Mouse (Mus musculus) monocyte, adult 5-6 weeks (primary cell): ENCODE data around the gene Nfyc. TPM values are rescaled to one million over a fixed set of nuclear protein-coding genes. Genes with fewer than 3 reads are reported as not detected.

ENCODE experiments used
- ATAC-seq: fragments of 153-309, 156-312 bp; replicated peaks from 2 replicates; pipeline ENCODE4 v1.8.0; 2017; ENCODE audit warnings: mild to moderate bottlenecking; ENCODE audit not compliant: low TSS enrichment, insufficient number of reproducible peaks, severe bottlenecking, poor library complexity, low FRiP score
- total RNA-seq: library from RNA; stranded (forward); fragments of 200-1000, 200-491, 200-594 nt; gene quantifications from 3 replicates; pipeline ENCODE4 v1.2.3, GENCODE M21; 2017

Nfyc gene
- total RNA-seq, result 46.7 to 97.0 TPM (median 77.6 TPM) in 3 replicates

DNA sequence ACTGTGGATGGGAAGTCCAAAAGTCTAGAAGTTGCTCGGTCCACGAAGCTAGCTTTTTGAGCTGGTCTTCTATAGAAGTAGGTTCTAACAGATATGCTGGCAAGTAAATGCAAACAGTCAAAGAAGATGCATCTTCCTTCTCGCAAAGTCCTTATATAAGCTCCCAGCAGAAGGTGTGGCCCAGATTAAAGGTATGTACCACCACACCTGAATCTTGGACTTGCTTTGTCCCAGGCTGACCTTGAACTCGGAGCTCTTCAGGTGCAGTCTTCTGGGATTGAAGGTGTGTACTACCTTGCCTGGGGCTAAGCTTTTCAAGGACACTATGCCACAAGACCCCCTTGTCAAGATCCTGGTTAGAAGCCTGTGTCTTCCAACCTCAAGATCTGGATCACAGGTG, at the start of gene Nfyc:
Nfyc (minus strand) TSS at position 101 of the 400 bp plus-strand sequence.
- no peak for ATAC-seq

DNA sequence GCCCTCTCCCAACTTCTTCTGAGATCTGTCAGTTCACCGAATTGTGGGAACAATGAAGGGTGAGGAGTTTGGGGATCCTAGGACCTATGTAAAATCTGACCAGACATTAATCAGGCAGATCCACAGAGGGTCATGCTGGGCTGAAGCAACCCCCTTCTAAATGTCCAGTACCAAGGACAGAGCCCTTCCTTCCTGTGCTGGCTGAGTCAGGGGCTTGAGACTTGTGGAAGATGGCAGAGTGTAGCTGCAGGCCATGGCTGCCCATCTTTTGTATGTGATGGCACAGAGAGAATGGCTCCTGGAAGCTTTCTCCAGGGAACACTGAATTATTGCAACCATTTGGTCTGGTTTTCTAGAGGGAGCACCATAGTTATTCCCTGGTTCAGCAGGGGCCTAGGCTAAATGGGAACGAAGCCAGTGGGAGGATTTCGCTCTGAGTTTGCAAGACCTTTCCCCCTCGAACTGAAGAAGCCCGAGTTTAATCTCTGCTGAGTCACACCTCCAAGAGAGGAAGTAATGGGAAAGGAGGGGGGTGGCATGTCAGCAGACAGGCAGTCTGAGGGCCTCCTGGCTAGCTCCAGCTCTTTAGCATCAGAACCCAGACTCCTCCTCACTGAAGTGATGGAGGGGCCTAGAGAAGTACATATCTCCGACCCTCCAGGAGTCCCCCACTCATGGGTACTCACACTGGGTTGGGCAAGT, 49.5 kb upstream of the Nfyc start:
- ATAC-seq, result no peak; the same call in 1 of the 2 replicates

DNA sequence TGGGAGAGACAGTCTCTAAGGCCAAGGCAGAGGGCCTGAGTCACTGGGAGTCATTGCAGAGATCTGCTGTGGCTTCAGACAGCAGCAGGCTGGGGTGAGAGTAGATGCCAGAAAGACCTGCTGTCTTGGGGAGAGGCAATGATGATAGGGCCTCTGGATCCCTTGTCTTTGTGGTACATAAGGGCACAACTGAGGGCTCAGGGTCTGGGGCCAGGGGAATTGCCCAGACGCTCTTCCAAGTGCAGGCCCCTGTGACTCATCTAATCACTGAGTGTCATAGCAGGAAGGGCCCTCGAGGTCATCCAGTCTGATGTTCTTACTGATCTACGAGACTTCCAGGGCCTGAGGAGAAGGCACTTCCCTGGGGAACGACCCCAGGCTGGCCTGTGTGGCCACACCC, 48.0 kb upstream of the Nfyc start:
- ATAC-seq, result no peak

DNA sequence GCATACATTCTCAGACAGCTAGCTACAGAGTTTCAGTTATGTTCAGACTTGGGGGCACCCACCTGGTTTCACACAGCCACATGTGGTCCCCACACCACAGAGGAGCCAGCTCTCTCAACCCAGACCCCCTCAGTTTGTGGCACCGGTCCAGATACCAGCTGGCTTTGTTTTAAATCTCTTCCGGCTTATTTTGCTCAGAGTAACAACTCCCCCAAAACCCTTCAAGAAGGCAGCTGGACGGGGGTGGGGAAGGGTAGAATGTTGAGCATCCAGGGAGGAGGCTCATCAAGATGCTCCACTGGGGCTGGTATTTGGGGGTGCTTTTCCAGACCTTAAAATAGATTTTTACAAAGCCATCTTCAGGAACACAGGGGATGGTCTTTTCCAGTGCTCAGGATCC, 47.4 kb upstream of the Nfyc start:
- ATAC-seq, result no peak

DNA sequence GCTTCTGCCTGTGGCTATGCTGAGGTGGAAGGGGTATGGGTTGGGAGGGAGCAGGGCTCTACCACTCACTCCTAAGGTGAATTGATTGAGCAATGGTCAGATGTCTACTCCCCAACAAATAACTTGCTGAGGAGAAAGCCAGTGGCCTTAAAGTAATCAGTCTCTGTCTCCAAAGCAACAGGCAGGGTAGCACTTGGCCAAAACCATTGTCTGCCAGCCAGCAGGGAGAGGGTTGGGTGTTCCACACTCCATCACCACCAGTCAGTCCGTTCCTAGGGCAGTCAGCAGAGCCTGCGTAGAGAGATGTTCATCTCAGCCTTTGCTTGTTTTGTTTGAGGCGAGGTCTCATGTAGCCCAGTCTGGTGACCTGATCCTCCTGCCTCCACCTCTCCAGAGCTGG, 44.6 kb upstream of the Nfyc start:
- no peak for ATAC-seq

DNA sequence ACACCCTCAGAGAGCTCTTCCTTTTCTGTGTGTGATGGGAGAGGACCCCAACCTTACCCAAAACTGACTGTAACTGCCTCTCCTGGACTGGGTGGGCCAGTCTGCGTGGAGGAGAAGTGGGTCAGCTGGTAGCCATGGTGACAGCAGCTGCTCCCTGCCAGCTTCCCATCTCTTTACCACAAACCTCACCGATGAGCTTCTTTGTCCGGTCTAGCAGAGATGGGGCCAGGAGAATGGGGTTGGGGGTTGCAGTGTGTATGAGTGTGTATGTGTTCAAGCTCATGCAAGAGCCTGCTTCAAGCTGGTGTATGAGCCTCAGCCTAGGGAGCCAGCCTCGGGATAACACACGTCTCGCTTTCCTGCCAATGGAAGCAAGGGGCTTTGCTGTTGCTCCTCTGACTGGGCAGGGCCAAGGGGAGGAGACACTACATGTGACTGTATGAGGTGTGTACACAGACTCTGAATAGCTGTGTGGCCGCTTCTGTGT, 38.9 kb upstream of the Nfyc start:
- ATAC-seq, result no peak

DNA sequence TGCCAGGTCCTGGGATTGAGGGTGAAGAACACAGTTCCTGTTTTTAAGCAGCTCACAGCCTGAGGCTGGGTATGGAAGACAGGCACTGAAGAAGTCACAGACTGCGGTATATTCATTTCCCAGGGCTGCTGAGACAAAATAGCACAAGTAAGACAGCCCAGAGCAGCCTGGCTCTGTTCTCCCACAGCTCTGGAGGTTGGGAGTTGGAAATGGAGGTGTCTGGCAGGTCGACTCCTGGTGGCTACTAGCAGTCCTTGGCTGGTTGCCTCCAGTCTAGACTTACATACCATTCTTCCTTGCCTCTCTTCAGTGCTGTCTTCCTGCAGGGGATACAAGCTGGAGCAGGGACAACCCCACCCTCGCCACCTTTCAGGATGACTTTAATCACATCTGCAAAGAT, 37.6 kb upstream of the Nfyc start:
- ATAC-seq, result no peak

DNA sequence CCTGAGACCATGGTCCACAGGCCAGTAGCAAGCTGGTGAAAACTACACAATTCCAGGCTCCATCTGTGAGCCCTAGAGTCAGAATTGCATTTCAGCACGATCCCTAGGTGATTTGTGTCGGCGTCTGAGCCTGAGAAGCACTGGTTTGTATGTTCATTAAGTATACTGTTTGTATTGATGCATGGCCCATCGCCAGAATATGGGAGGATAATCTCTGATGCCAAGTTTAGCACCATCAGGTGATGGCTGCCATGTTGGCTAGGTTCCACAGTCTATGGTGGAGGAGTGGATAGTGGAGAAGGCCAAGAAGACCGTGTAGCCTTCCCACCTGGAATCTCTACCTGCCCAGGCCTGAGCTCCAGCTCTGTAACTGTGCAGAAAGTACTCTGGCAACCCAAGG, 36.9 kb upstream of the Nfyc start:
- ATAC-seq, result no peak

DNA sequence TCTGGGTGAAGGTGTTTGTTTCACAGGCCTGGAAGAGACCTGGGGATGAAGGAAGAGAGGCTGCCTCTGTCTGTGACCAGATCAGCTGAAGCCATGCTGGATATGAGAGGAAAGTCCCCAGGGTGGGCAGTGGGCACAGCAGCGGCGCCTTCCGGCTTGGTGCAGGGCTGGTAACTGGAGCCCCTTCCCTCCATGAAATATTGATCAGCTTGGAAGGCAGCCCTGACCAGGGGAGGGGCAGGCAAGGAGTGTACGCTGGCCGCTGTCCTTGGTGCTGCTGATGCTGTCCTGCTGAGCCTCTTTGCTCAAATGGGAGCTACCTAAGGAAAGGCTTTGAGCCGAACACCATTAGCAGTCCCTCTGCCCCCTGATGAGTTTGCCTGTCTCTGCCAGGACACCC, 34.8 kb upstream of the Nfyc start:
- ATAC-seq, result no peak

DNA sequence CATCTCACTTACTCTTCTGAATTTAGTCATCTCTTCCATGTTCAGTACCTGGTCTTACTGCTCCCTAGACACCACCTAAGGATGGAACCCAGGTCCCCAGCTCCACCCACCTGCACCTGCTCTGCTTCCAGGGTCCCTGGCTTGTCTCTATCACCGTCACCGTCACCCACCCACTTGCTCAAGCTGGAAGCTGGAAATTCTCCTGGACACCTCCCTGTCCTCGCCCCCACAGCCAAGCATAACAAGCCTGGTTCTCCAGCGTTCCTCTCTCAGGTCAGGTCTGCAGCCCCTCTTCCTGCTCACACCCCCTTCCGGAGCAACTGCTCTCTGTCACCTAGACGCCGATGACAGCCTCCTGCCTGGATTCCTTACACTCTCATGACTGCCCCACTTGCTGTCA, 28.5 kb upstream of the Nfyc start:
- ATAC-seq, result no peak

DNA sequence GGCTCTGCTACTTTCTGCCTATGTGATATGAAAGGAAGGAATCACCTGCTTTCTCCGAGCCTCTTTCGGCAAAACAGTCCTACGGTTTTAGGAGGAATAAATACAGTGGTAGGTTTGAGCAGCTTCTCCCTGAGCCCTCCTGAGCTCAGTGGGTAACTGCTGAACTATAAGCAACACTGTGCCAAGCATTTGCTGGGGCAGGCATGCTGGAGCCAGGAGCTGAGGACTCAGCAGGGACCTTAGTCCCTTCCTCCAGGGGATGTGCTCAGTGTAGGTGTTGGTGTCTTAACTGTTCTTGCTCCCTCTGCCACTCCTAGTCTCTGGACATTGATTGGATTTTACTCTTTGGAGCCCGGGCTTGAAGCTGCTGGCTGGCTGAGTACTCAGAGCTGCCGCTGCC, 25.0 kb upstream of the Nfyc start:
- no peak for ATAC-seq

DNA sequence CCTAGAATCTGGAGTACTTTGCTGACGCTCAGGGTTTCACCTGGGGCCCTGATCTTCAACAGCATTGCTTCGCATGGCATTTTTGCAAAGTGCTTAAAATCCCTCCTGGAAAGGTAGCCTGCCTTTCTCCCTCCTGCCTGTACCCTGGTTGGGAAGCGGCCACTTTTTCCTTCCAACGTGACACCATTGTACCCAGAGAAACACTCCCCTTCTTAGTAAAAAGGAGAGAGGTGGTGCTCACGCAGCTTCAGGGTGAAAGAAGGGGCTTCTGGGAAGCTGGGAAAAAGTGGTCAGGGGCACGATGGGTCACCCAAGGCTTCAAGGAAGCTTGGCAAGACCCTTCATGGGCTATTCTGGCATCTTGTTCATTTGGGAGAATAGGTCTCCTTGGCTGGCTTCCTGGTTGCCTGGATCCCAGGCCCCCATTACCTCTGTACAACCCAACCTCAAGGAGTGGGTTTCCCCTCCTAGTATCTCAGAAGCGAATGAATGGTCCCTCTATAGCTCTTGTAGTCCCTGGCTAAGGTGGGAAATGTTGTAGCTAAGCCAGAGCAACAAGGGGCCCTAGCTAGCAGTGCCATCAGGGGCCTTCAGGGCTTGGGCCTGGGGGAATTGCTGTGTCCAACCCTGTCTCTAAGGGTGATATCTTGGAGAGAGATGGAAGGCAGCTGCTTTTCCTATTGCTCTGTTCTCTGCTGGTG, 24.1 kb upstream of the Nfyc start:
- no peak for ATAC-seq

DNA sequence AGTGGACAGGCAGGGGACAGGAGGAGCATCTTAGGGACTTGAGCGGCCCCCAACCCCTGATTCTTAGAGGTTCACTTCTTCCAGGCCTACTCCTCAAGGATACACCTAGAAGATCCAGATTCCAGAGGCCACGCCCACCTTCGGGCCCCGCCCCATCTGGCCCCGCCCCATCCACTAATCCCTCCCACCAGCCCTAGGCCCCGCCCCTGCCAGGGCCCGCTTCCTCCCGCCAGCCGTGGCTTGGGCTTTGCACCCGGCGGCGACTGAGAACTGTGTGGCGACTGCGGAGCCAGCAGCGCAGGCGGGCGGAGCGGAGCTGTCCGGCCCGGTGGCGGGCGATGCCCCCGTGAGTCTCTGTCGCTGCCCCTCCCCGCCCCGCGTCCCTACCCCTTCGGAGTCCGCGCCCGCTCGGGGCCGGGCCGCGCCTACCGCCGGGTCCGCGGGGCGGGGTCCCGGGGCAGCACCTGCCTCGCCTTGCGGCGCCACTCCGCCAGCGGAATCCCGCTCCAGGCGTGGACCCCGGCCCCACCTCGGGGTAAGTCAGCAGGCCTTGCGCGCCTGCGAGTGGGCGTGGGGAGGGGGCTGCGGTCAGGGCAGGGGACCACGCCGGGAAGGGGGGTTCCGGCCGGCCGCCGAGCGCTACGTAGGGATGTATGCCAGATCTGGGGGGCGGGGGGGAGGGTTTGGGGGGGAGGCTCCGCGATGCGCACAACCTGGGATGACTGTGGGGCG, 23.4 kb upstream of the Nfyc start, which contains the start of gene Rims3:
Rims3 (plus strand) TSS at position 229 of the 732 bp plus-strand sequence.
- ATAC-seq, result peak; percentile 69; the same call in 1 of the 2 replicates

DNA sequence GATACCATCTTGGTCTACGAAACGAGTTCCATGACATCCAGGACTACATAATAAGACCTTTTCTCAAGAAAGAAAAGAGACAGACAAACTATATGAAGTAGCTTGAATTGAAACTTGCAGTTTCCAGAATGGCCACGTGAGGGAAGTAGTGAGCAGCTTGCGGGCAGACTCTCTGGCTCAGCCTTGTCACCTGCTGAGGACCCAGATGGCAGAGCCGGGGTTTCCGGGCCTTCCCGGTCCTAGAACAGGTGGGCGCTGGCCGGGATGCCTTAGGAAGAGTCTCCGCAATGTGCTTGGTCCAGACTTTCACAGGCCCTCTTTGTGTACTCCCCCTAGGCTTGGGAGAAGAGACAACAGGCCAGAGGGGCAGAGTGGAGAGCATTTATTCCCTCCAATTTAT, 19.6 kb upstream of the Nfyc start:
- ATAC-seq, result peak; percentile 76

DNA sequence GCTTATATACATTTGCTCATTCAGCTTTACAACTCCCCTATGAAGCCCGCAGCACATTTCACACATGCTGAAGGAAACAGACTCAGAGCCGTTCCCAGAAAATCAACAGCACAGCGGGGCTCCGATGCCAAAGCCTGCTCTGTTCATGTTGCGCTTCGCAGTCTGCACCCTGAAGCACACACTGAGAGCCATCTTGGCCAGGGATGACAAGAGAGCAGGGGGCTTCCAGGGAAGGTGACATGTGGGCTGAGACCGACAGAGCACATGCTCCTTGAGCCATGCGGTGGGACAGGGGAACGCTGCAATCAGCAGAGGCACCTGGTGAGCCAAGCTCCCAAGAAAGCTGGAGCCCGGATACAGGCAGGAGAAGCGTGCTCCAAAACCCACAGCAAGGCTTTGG, 18.1 kb upstream of the Nfyc start:
- ATAC-seq, result no peak

DNA sequence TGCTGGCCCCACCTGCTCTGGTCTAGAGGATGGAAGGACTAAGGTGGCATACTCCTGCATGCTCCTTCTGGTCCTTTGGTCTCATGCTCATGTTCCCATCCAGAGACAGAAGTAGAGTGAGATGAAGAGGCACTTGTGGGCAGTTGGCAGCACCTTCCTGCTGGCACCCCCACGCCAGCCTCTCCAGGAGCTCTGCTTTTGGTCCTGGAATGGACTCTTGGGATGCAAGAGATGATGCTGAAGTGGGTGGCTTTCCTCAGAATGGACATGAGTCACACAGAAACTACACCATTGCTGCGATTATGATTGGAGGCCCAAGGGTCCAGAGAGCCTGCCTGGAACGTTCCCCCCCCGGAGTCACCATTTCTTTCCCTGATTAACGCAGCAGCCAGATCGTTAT, 17.5 kb upstream of the Nfyc start:
- no peak for ATAC-seq

DNA sequence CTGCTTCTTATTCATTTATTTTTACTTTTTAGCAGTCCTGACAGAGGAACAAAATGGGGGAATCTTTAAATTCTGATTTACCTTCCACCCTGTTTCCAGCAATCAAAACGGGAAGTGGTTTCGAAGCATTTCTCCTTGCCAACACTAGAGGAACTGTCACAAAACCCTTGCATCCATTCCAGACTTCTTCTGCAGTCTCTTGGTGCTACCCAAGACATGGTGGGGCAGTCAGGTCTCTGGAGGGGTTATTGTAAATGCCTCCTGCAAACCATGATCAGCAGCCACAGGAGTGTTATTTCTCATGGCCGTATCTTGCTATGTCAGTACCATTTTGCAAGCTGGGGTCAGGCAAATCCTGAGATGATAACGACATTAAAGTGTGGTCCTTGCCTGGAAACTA, 13.7 kb upstream of the Nfyc start:
- peak; percentile 62 for ATAC-seq

DNA sequence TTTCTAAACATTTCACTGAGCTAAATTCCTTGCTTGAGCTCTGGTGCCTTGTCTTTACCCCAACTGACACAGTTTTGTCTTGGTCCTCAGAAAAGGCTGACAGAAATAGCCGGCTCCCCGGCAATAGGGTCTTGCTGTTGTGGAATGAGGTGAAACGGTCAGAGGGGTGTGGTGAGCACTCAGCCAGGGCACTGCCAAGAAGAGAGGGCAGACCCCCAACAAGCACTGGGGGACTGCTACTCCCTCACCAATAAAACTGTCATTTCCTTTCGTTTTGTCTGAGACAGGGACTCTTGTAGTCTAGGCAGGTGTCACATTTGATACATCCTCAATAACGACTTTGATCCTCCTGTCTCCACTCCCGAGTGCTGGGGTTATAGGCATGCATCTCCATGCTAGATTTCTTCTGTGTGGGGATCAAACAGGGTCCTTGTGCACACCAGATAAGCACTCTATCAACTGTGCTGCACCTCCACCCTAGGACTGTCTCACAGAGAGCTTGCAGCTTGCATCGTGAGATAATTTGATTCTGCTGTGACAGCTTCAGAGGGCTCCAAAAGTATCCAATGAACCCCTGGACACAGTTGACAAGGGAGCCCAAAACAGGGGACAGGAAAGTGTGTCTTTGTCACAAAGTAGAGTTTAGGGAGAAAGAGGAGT, 13.2 kb upstream of the Nfyc start:
- no peak for ATAC-seq

DNA sequence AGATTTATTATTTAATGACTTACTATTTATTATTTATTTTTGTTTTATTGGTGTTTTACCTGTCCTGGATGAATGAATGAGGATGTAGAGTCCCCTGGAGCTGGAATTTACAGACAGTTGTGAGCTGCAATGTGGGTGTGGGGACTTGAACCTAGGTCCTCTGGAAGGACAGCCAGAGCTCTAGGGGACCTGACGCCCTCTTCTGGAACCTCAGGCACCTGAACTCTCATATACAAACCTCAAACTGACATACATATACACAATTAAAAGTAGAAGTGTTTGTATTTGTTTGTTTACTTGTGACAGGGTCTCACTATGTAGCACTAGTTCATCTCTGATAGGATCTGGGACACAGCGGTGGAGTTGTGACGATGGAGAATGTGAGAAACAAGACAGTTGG, 10.0 kb upstream of the Nfyc start:
- ATAC-seq, result no peak
